Mouse (Mus musculus): Measurements from ENCODE around the gene Ikzf4.
A peak's percentile ranks its signal among the peaks of the same experiment; 100 is the strongest.

Gene Ikzf4

GRCm38 (mm10) chr10:128645111-128646011, at the start of gene Ikzf4:
Gene Ikzf4, minus strand, starts transcription at chr10:128645991.
- DNase-seq: peak in 1 of 2 experiments; percentile 25

GRCm38 (mm10) chr10:128695411-128695991, 49.7 kb upstream of the Ikzf4 start:
- DNase-seq: no peak

GRCm38 (mm10) chr10:128674469-128675008, 28.7 kb upstream of the Ikzf4 start:
- peak in 1 of 2 experiments; percentile 43 for DNase-seq

GRCm38 (mm10) chr10:128673763-128674468, 28.1 kb upstream of the Ikzf4 start, which contains the start of gene Suox:
Gene Suox, minus strand, starts transcription at chr10:128674073.
- DNase-seq: peak; percentile 75 to 83

GRCm38 (mm10) chr10:128671148-128671547, 25.4 kb upstream of the Ikzf4 start:
- no peak for DNase-seq

- DNase-seq: peak; percentile 79 to 84
These were observed 23.2 kb upstream of the Ikzf4 start for GRCm38 (mm10) chr10:128668790-128669672.

GRCm38 (mm10) chr10:128665806-128666205, 20.0 kb upstream of the Ikzf4 start:
- DNase-seq: no peak

- no peak for DNase-seq
These were observed 19.5 kb upstream of the Ikzf4 start for GRCm38 (mm10) chr10:128665307-128665706.

- DNase-seq: no peak
These were observed 19.0 kb upstream of the Ikzf4 start for GRCm38 (mm10) chr10:128664808-128665207.

- DNase-seq: no peak
These were observed 17.8 kb upstream of the Ikzf4 start for GRCm38 (mm10) chr10:128663441-128664220.

- no peak for DNase-seq
These were observed 16.7 kb upstream of the Ikzf4 start for GRCm38 (mm10) chr10:128662465-128662864.

GRCm38 (mm10) chr10:128659490-128659889, 13.7 kb upstream of the Ikzf4 start:
- no peak for DNase-seq

- DNase-seq: peak; percentile 42 to 49
These were observed 12.1 kb upstream of the Ikzf4 start for GRCm38 (mm10) chr10:128657844-128658243.

- peak; percentile 47 to 49 for DNase-seq
These were observed 10.9 kb upstream of the Ikzf4 start for GRCm38 (mm10) chr10:128656731-128657130.

- peak in 1 of 2 experiments; percentile 37 for DNase-seq
These were observed 9.5 kb upstream of the Ikzf4 start for GRCm38 (mm10) chr10:128655254-128655653.

GRCm38 (mm10) chr10:128653866-128654265, 8.1 kb upstream of the Ikzf4 start:
- DNase-seq: peak; percentile 64 to 83

- DNase-seq: peak in 1 of 2 experiments; percentile 27
These were observed 623 bp upstream of the Ikzf4 start for GRCm38 (mm10) chr10:128646139-128647089.

- DNase-seq: no peak
These were observed 3.0 kb downstream of the Ikzf4 start for GRCm38 (mm10) chr10:128642749-128643148.

GRCm38 (mm10) chr10:128641871-128642270, 3.9 kb downstream of the Ikzf4 start:
- DNase-seq: no peak

- DNase-seq: no peak
These were observed 4.9 kb downstream of the Ikzf4 start for GRCm38 (mm10) chr10:128640891-128641290.
